Mouse (Mus musculus): ENCODE data around the gene Mgmt.

The Mgmt gene

DNA sequence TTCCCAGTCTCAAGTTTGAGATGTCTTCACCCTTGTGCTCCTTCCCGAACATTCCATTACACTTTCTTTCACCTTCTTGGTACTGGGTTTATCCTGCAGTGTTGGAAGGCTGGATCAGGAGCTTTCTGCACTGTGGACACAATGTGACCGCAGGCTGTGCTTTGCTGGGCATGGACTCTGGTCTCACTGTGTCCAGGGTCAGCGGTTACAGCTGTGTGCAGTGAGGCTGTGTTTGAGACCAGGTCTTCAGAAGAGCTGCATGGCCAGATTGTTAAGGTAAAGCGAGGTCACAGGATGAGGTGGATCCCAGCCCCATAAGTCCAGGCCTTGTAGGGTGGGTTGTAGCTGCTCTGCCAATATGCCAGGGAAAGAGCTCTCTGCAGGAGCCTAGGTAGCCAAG lies 18.5 kb downstream of the Mgmt start:
- 98% methylated on average over 4 of the region's 4 CpGs for WGBS

DNA sequence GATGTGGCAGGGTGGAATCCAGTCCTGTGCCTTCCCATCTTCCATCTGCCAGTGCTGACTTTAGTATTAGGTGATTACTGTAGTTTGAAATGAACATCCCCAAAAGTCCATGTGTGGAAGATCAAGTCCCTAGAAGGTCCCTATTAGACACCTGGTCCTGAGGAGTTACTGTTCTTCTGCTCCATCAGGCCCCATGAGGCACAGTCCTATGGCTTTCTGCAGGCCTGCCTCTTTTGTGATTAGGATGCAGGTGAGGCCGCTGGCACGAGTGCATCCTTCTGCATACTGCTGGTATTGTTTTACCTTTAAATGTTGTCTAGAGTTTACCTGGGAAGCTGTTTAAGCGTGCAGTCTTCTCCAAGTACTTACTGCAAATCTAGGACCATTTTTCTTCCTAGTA lies 21.6 kb downstream of the Mgmt start:
- WGBS: 93% methylated on average over 3 of the region's 3 CpGs

DNA sequence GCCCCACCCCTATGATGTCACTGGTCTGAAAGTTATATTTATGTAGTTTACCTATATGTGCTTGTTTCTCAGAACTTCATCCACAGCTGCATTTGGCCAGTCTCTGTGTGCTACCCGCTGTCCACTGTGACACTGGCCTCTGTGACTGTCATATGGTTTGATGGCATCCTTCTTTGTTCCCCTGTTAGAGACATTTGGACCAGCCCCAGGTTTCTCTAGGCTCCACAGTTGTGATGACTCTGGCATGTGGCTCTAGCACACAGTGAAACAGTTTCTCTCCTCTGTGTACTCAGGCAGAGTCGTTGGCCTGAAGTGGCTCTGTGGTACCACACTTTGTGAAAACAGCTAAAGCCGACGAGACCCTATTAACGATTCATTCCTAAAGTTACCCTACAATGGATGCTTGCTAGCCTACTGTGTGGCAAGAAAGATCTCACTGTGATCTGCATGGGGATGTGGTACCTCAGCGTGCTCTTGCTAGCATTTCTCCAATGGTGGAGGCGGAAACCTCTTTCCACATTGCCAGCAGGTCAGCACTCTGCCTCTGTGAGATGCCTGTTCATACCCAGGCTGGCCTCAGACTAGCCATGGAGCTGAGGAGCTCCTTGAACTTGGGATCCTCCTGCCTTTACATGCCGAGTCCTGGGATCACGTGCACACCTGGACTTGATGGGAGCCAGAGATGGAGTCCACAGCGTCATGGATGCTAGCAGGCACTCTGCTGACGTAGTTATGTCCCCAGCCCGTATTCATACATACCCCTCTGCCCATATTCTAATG lies 26.8 kb downstream of the Mgmt start:
- WGBS: 91% methylated on average over 12 of the region's 12 CpGs

DNA sequence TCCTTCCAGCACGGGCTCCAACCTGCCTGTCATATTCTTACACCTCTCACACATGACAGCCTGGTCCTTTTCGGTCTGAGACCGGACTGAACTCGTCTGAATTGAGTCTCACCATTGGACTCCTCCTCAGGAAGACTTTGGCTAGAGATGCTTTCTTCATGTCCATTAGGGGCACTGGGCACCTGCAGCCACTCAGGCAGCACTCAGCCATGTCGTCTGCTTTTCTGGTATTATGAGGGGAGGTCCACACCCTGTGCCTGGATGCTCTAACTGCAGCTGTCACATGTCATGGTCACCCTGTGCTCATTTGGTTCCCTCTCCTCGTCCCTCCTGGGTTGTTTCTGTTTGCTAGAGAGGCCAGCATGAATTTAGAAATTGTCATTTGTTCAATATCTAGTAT lies 27.8 kb downstream of the Mgmt start:
- 92% methylated on average over 6 of the region's 6 CpGs for WGBS

DNA sequence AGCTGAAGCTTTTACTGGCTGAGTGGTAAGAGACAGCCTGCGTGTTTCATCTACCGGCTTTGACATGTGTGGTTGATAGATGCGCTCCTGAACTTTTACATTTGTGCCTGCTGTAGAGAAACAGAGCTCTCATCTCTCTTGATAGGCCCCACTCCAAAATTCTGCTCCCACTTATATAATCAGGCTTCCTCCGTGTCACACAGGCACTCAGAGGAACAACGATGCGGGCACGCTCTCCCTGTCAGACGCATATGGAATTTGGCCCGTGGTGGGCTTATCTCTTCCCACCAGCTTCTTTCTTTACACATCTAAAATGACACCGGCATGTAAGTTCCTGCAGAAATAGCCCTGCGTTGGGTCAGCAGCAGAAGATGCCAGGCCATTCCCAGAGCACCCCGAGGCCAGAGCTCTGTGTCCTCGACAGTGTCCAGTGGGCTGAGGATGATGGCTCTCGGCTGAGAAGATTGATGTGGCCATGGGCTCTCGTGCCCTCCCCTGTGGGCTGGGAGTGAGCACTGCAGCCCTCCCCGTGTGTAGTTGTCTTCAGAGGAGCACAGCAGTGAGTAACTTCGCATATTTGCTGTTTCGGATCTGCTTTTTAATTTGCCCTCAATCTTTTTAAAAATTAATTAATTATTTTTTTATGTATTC lies 30.3 kb downstream of the Mgmt start:
- WGBS: 84% methylated on average over 18 of the region's 18 CpGs

DNA sequence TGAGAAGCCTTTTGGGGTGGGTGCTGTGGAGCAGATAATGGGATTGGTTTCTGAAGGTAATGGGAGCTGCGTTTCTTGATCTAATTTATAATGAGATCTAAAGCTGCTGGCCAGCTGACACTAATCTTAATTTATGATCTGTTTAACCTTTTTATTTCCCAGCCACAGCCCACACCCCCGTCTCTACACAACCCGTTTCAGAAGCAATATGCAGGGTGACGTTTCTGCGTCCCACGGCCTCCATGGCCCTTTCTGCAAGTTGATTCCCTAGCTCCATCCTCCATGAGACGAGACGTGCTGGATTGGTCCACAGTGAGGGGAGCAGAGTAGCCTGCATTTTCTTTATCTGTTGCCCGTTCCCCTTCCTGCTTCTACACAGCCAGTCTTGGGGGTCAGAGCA lies 31.8 kb downstream of the Mgmt start:
- 90% methylated on average over 9 of the region's 9 CpGs for WGBS

DNA sequence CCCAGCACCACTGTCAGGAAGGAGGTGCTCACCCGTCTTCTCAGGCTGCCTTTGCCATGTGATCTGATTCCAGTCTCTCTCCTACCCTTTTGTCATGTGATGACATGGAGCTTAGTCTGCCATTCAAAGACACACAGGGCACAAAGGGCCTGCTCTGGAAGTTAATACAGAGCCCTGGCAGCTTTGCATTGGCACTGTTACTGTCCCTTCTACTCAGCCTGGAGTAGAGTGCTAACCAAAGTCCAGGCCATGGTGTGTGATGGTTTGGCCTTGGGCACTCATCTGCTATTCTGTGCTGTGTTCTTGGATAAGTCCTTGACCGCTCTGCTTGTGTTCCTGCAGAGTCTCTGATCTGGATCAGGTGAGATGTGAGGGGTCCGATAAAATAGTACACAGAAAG lies 36.0 kb downstream of the Mgmt start:
- 88% methylated on average over 3 of the region's 3 CpGs for WGBS

DNA sequence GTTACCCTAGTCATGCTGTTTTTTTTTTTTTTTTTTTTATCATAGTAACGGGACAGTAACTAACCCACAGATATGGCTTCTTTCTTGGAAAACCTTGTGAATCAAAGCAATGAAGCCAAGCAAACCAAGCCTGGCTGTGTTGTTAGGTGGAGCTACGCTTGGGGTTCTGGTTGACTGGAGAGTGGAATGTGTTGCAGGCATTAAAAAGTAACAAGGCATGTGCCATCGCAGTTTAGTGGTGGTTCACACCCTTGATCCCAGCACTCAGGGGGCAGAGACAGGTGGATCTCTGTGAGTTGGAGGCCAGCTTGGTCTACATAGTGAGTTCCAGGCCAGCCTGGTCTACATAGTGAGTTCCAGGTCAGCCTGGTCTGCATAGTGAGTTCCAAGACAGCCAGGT lies 39.0 kb downstream of the Mgmt start:
- 95% methylated on average over 3 of the region's 3 CpGs for WGBS

DNA sequence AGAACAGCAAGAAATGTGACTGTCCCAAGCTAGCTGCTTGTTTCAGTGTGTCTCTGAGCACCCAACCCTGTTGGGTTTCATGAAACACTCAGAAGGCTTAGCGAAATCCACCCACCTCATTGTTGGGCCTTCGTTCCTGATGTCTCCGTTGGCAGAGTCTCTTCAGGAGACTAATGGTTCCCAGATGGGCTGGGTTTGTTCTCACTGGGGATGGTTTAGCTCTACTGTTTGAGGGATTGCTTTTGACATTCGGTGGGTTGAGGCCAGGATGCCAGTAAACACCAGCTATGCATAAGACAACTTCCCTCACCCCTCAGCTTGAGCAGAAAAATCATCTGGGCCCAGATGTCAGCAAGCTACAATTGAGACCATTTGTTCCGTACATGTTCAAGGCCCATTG lies 39.9 kb downstream of the Mgmt start:
- WGBS: 88% methylated on average over 5 of the region's 5 CpGs

DNA sequence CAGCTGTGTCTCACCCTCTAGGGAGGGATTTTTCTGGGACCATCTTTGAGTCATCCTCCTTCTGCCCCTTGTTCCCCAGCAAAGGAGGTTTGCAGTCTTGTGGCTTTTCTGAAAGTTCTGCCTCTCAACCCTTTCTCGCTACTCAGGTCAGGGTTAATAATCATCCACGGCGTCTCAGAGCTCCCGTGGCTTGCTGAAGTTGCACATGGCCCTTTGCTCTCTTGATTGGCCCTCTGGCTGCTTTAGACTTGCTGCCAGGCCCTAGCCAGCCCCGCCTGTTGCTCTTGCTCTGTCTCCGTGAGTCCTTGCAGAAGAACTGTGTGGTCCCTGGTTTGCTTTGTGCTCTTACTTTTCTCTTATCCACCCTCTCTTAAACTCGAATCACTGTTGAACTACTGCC lies 40.4 kb downstream of the Mgmt start:
- 96% methylated on average over 7 of the region's 7 CpGs for WGBS

DNA sequence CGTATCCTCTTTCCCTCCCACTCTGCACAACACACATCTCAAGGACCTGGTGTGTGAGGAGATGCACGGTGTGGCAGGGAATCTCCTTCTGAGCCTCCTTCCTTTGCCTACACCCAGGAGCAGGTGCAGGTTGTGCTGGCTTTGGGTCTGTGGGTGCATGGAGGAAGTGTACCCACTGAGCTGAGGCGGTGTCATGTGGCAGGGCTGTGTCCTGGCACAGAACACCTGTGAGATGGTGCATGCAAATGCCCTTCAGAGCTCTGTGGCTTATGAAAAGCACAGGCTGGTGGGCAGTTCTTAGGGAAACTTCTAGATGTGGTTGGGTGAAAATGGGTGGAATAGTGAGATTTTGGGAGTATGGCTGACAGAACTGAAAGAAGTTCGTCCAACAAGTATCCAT lies 44.0 kb downstream of the Mgmt start:
- 93% methylated on average over 4 of the region's 4 CpGs for WGBS

DNA sequence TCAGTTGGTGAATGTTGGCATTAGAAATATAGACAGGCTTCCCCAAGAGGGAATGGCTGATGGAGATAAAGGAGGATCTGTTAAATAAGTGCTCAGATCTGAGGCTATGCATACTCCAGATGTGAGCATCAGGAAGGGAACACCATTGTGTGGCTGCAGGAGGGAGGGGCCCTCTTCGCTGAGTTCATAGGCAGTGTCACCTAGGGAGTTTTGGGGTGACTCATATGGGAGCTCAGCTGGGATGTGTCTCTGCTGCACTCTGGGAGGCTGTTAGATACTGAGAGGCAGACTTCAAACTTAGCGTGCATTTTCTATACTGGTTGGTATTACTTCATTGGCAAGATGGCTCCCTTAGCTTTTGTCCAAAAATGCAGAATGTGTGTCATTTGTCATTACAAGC lies 48.0 kb downstream of the Mgmt start:
- WGBS: 94% methylated on average over 2 of the region's 2 CpGs

DNA sequence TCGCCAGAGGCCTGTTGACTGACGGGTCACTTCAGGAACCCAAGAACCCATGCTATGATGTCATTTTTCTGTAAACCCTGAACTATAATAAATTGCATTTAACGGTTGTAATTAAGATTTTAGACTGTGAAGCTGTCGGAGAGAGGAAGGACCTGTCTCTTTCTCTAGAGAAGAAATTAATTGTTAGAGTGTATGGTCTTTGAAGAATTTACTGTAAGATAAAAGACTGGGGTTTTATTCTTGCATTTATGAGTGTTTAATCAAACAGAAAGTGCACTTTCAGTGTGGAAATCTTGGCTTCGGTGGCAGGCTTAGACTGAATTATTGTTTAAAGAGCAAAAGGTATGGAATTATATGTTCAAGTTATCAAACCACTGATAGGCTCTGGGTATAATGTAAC lies 49.5 kb downstream of the Mgmt start:
- WGBS: 91% methylated on average over 5 of the region's 5 CpGs

DNA sequence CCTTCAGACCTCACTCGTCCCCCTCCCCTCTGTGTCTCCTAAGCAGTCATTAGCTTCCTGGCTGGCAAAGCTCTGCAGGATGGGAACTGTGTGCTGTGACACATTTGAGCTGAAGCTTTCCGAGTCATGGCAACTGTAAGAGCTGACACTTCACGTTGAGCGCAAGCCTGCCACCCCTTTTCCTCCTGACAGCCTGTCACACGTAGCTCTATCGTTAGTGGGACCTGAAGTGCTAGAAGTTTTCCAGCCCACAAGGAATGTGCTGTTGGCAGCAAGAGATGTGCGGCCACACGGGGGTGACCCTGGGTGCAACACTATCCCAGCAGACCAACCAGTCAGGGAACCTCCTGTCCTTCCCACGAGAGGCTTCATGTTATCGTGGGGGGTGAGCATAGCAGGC lies 51.3 kb downstream of the Mgmt start:
- 49% methylated on average over 10 of the region's 10 CpGs for WGBS

DNA sequence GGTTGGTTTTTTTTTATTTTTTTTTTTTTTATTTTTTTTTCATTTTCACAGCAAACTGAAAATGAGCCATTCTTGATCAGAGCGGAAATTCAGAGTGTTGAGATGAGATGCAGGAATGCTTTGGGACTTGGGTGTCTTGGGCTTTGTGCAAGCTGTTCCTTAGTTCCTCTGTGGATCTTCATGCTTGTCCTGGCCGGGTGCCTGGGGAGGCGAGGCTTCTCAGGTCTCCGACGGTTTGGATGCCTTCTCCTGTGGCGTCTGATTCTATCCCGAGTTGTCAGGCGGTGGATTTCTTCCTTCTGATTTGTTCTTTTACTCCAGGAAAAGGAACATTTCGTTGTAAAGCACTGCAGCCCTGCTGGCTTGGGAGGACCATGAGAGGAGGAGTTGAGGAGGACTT lies 51.7 kb downstream of the Mgmt start:
- WGBS: 45% methylated on average over 9 of the region's 9 CpGs

DNA sequence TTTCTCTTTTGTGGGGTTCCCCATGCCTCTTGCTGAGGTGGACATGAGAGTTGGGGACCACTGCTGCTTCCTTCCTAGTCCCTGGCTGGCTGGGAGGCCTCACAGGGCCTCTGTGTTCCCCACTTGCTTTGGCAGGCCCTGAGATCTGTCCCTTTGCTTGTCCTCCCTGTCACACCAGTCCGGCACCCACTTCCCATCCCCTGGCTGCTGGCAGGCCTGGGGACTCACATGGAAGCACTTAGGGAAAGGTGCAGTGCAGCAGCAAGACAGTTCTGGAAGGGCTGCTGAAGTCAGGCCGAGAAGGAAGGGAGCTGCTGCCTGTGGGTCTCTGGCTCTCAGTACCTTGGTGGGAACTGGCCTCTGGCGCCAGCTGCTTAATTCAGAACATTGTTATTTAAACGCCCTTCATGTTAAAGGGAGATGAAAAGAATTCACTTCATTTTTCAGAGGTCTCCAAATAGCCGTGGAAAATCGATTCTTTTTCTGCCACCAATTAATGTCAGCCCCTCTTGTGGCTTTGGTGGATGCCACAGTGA lies 53.9 kb downstream of the Mgmt start:
- 81% methylated on average over 6 of the region's 6 CpGs for WGBS

DNA sequence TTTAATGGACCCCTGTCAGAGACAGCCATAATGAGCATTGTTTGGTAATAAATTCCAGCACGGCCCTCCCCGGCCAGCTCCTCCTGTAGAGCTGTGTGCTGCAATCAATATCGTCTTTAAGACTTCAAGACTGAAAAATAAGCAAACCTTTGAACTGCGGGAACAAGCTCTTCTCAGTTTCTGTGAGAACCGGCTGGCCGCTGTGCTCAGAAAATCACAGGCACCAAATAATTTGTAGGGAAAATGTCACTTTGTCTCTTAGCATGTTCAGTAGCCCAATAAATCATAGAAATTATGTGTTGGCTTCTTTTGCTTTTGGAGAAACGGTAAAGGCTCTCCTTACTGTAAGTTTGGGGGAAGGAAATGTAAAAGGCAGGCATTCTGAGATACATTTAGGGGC lies 58.2 kb downstream of the Mgmt start:
- WGBS: 78% methylated on average over 7 of the region's 7 CpGs

DNA sequence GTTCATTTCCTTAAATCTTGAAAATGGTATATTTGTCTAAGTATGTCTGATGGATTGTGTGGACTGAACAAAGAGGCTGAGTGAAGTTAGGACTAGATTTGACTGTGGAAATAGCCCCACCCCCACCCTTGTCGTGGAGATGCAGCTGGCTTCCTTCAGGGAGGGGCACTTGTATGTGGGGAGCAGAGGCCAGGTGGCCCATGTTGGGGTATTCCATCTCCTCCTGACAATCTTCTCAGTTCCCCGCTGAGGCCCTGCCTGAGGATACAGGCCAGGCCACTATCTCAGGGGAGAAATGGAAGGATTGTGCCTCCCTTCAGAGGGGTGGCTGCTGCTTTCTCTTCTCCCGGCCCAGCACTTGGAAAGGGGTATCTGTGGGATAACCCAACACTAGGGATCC lies 58.8 kb downstream of the Mgmt start:
- WGBS: 72% methylated on average over 3 of the region's 3 CpGs

DNA sequence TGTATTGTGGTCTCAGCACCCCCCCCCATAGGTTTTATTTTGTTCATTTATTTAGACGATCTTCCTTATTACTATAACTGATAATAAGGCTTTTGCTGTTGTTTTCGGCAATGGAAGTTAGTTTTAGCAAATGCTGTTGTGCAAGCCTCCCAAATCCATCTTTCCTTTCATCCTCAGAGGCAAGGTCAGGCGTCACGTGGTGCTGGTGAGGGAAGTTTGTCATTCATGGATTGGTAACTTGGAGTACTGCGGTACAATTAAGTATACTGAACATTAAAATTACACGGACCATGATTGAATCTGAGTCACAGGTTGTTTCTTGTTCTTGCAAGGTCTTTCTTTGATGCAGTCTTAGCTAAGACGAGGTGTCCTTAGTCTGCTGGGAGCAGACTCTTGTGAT lies 77.9 kb downstream of the Mgmt start:
- WGBS: 97% methylated on average over 7 of the region's 7 CpGs

DNA sequence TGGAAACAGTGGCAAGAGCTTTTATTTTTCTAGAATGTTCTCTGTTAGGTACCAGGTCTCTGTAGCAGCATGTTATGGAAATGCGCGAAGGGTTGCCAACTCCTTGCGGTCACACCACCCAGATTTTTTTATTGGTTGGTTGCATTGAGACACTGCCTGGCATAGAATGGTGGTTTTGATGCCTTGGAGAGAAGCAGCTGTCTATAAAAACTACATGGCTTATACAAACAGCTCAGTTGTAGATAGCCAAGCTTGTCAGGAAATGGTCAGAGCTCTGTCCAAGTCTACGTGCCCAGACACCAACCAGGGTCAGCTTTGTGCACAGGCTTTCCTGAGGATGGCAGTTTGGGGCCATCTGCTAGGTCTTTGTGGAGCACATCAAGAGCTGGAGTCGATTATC lies 80.6 kb downstream of the Mgmt start:
- WGBS: 93% methylated on average over 5 of the region's 5 CpGs

DNA sequence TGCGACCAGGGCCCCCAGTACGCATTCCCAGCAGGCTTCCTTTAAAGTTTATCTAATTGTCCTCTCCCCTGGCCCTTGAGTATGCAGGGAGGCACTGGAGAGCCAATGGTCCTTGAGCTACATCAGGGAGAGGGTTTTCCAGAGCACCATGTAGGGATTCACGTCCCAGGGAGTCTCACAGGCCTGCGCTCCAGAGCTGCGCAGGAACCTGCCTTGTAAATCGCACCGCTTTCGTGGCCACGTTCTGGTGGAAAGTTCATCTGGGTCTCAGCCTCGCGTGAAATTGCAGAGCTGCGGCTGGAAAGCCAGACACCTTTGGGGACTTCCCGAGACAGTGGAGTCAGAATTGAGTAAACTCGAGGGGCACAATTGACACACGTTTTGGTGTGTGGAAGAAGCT lies 103.0 kb downstream of the Mgmt start:
- 96% methylated on average over 15 of the region's 15 CpGs for WGBS

DNA sequence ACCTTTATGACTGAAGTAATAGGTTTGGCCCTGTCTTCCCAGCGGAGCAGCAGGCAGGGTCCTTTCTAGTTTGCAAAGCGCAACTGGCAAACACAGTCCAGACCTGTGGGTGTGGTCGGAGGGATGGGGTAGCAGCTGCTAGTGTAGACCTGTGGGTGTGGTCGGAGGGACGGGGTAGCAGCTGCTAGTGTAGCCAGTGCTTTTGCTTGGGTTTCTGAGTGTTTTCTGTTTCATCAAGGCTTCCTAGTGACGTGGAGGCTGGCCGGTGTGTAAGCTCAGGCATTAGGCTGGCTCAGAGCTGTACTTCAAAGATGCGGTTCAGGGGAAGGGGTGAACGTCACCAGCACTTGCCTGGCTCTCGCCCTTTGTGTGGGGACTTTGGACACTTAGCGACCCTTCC lies 106.3 kb downstream of the Mgmt start:
- 76% methylated on average over 11 of the region's 11 CpGs for WGBS

DNA sequence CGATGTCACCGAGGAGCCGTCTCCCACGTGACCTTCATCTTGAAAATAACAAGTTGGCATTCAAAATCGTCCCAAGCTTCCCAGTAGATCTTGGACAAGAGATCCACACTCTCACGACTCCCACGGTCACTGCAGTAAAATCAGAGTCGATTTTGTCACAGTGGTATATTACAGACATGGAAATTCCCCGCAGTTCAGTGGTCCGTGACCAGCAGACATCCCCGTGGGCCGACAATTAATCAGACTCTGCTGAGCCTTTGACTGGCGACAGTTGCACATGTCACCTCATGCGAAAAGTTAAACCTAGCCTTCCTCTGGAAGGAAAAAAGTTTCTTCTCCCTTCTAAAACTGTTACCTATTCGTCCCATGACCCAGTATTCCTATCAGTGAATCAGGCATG lies 106.8 kb downstream of the Mgmt start:
- 84% methylated on average over 15 of the region's 15 CpGs for WGBS

DNA sequence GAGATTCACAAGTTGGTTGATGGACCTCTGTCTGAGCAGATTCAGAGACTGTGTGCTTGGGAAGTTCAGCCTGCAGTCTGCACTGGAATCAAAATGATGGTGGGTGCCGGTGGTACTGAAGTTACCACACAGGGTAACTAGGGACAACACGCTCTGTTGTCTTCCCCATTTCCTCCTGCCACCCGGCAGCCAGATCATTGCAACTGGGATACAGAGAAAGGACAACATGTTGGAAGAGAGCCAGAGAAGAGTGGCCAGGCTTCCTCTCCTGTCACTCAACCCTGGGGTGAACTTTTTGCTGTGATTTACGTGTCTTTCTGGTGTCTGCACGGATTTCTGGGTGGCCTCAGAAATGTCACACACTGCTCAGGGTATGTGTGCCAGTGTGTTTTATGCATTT lies 107.4 kb downstream of the Mgmt start:
- WGBS: 50% methylated on average over 5 of the region's 5 CpGs
